Mouse (Mus musculus) kidney, adult 8-10 months (tissue): Measurements from ENCODE around the gene Etnppl.

Experiments used
- DNase-seq, 2 experiments: peaks; one replicate each; pipeline ENCODE4 v3.0.0; 2022

Etnppl gene

GRCm38 (mm10) chr3:130677671-130678460 is 60.6 kb downstream of the Etnppl start:
- DNase-seq: no peak

DNA sequence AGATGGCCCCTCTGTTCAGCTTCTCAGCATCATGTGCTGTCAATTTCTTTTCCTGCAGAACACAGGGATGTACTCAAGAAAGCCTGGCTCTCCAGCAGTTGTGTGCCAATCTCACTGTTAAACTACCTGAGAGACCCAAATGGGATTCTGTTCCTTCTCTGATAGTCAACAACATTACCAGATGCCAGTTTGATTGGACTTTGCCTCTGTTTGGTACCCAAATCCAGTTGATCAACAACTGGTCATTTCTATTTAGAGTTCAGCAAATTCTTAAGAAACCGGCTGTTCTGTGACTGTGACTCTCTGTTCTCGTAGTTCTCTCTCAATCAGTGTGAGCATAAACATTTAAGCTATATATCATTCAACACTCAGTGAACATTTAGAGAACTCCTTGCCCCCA is 64.0 kb downstream of the Etnppl start:
- DNase-seq: no peak

GRCm38 (mm10) chr3:130682183-130682582 is 64.9 kb downstream of the Etnppl start:
- DNase-seq: no peak

GRCm38 (mm10) chr3:130683836-130684235 is 66.6 kb downstream of the Etnppl start:
- peak in 1 of 2 experiments; percentile 41 for DNase-seq

- DNase-seq: peak; percentile 55 to 63
Observed at GRCm38 (mm10) chr3:130684276-130685013, 67.2 kb downstream of the Etnppl start.

- peak in 1 of 2 experiments; percentile 25 for DNase-seq
Observed at GRCm38 (mm10) chr3:130685014-130685366, 67.7 kb downstream of the Etnppl start.

GRCm38 (mm10) chr3:130687051-130687450 is 69.8 kb downstream of the Etnppl start:
- no peak for DNase-seq
